Mouse (Mus musculus): ENCODE data around the gene Pdhb.

- TF ChIP-seq POLR2A (IDR thresholded peaks at IDR 0.05; ENCODE audit: borderline replicate concordance, extremely low read depth, low read depth, low read length) (no peak), CTCF (IDR thresholded peaks at IDR 0.05; ENCODE audit: insufficient read depth, low read length) (no peak)
These were observed 26.1 kb downstream of the Pdhb start for GRCm38 (mm10) chr14:8146611-8147223.

Data from lung, adult 2 months (tissue).